Mouse (Mus musculus): Measurements from ENCODE around the gene Tmem151a.

The Tmem151a gene

DNA sequence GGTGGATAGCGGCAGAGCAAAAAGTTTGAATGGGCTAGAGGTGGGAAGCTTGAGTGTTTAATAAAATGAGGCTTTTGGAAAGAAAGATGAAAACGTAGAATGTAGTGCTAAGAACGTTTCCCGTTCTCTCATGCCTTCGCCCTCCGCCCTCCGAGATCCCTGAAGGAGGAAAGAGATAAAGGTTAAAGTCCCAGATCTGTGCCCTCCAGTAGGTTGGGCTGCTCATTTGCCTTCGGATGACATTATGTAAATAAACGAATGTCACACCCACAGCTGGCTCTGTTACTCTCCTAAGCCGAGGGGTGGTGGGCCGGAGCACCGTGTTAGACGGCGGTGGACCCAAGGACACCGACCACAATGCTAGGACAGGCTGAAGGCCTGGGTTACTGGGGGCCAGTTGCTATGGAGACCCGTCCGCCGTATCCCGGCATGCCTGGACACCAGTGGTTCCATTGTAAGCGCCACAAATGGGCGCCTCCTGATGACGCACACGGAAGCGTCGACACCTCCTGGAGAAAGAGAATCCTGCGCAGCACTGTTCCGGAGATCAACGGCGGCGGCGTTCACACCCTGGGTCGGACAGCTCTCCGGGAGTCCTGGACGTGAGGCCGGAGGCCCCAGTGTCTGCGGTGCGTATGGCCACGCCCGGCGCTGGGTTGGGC, 44.3 kb downstream of the Tmem151a start, which contains the start of gene Brms1:
Gene Brms1 (plus strand): TSS at position 493 of the 662 bp plus-strand sequence.
- peak; percentile 89 to 90 for DNase-seq

DNA sequence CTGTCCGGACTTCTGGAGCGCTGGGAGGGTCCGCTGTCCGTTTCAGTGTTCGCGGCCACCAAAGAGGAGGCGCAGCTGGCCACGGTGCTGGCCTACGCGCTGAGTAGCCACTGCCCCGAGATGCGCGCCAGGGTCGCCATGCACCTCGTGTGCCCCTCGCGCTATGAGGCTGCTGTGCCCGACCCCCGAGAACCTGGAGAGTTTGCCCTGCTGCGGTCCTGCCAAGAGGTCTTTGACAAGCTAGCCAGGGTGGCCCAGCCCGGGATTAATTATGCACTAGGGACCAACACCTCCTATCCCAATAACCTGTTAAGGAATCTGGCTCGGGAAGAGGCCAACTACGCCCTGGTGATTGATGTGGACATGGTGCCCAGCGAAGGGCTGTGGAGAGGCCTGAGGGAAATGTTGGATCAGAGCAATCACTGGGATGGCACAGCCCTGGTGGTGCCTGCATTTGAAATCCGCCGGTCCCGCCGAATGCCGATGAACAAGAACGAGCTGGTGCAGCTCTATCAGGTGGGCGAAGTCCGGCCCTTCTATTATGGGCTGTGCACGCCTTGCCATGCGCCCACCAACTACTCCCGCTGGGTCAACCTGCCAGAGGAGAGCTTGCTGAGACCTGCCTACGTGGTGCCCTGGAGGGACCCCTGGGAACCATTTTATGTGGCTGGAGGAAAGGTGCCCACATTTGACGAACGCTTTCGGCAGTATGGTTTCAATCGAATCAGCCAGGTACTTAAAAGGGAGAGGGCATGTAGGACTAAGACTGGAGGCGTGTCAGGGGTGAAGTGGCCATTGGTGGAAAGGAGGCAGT, 45.8 kb downstream of the Tmem151a start:
- peak in 1 of 2 experiments; percentile 39 for DNase-seq

DNA sequence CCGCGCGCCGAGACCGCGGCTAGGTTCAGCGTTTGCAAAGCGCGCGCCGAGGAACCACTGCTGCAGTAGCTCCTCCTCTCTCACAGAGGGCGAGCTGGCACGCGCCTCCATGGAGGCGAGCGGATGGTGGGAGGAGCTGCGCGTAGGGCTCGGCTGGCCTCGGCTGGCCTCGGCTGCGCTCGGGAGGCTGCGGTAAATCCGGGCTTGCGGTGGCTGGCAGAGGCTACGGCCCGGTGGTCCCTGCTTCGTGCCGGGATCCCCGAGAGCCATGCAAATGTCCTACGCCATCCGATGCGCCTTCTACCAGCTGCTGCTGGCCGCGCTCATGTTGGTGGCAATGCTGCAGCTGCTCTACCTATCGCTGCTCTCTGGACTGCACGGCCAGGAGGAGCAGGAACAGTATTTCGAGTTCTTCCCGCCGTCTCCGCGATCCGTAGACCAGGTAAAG, 46.6 kb downstream of the Tmem151a start, which contains the start of the genes B4gat1 and AC124502.3:
Gene B4gat1 (plus strand): TSS at position 118 of the 448 bp plus-strand sequence.
Gene AC124502.3 (plus strand): TSS at position 183 of the 448 bp plus-strand sequence.
- peak; percentile 93 to 95 for DNase-seq

DNA sequence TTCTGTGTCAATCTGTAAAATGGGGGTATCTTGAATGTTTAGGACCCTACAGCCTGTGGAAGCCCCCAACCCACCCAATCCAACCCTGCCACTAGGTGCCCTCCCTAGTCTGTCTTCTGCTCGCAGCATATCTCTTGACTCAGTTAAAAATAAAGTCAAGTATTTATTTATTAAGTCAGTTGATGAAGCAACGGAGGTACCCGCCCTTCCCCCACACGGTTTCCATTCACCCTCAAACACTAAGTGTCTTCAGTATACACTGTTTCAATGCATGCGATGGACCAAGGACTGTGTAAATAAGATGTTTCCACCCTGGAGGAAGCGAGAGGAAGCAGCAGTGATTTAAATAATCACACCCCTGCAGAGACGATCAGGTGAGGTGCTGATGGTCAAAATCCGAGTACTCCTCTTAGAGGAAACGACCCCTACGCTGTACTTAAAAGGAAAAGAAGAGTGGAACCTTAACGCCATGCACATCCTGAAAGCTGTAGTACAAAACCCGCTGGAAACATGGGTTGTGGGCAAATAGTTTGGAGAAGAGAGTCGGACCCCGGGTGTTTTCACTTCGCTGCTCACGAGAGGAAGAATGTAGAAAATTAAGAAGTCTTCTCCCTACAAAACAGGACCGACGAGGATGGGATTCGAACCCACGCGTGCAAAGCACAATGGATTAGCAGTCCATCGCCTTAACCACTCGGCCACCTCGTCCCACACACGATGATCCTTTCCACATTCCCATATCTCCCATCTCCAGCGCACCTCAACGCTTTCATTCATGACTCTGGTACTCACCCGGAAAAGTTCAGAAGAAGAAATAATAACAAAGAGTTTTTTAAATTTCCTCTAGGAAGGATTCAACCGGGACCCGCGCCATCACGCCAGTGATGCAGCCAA, 47.4 kb downstream of the Tmem151a start:
- DNase-seq, result peak; percentile 91 to 95

DNA sequence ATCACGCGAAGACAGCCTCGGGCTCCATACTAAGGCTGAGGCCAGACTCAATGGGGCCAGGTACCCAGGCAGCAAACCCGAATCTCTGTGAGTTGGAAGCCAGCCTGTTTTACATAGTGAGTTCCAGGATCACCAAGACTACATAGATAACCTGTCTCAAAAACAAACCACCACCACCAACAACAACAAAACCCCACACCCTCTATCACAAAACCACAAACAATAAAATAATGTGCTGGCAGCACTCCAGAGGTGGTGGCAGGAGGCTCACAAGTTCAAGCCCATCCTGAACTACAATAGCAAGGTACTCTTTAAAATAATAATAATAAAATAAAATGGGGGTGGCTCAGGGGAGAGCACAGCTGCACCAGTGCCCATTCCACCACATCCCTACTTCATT, 48.8 kb downstream of the Tmem151a start:
- DNase-seq, result no peak

DNA sequence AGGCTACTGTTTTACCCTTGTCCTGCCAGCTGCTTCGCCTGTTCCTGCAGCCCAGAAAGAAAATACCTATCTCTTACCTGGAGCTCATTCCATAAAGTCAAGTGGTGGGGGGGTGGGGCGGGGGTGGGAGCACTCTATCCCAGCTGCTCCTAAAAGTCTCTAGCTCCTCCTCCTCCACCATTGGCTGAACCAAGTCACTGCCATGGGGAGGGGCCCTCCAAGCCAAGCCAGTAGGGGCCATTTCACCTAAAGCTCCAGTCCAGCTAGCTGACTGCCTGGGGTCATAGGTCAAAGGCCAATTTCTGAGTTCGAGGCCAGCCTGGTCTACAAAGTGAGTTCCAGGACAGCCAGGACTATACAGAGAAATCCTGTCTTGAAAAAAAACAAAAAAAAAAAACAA, 52.6 kb downstream of the Tmem151a start:
- no peak for DNase-seq

DNA sequence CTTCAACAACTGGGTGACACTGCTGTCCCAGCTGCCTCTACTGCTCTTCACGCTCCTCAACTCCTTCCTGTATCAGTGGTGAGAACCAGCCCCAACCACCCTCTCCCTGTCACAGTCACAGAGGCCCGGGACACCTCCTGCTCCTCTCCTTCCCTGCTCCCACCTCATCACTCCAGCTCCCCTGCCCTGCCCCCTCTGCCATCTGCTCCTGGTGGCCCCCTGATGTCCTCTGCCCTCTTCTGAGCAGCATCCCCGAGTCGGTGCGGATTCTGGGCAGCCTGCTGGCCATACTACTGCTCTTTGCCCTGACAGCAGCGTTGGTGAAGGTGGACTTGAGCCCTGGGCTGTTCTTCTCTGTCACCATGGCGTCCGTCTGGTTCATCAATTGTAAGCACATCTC, 59.2 kb downstream of the Tmem151a start:
- DNase-seq, result no peak

DNA sequence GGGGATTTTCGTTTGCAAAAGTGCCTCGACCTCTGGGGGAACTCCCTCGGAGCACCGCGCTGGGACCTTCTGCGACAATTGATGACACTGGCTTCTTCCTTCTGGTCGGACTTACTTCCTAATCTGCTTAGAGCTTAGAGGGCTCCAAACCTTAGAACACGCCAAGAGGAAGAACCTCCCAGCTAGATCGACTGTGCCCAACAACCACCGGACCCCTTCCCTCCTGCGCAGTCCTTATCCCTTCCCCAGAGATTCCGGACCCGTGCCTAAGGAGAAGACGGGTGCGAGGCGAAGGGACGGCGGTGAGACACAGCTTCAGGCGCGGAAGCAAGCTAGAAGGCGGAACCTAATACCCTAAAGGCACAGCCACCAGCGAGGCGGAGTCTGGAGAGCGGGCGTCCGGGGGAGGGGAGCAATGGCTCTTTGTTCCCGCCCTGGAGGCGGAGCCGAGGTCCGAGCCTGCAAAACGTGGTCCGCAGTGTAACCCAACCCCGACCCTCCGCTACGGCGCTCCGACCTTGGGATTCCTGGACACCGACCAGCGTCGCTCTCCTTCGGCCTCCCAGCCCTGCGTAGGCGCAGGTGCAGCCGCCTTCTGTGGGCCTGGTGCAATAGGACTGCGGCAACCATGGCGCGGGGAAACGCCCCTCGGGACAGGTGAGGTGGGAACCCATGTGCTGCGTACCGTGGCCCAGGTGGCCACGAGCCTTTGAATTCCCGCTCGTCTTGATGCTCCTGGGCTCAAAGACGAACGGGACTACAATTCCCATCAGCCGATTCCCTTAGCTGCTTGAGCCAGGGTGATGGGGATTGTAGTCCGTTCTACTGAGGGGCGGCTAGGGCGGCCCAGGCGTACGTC, 61.5 kb downstream of the Tmem151a start, which contains the start of gene Slc29a2:
Gene Slc29a2 (plus strand): TSS at position 240 of the 859 bp plus-strand sequence.
- DNase-seq, result peak; percentile 91 to 96

DNA sequence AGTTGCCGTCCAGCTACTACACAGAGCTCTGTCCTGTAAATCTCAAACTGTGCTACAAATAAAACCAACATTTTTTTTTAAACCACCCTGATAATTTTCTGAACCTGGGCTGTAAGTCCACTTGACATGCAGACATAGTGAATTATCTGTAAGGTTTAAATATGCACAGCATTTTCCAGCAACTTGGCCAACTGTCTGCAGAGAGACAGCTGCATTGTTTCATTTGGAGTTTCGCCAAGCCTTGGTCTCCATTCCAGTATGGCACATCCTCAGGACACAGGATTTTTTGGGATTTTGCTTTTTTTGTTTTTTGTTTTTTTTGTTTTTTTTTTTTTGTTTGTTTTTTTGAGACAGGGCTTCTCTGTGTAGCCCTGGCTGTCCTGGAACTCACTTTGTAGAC, 63.9 kb downstream of the Tmem151a start:
- DNase-seq, result no peak

Data from cerebellum, adult 18-20 months (tissue).